Mouse (Mus musculus): ENCODE results near the gene Krtcap2. TPM values are rescaled to one million over a fixed set of nuclear protein-coding genes. Genes with fewer than 3 reads are reported as not detected.

Krtcap2 gene
- polyA plus RNA-seq, 2 experiments from 2014 or later = 258 to 319 TPM

GRCm38 (mm10) chr3:89284261-89284660, 38.5 kb downstream of the Krtcap2 start:
- ATAC-seq = no peak

DNA sequence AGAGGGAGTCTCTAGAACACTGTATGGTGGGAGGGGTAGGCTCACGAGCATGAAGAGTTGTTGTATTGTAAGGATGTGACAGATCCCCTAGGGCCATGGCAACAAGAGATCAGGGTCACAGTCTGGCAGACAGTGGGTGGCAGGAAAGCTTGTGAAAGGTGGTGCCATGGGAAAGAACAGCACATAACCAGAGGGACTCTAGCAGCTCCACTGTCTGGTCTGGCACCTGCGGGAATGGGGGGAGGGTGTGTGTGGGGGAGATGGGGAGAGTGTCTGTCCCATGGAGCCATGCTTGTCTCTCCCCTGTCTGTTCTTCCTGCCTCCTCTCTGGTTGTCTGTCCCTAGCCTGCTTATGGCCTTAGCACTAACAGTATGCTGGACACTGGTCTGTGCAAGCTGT, 39.8 kb downstream of the Krtcap2 start:
- ATAC-seq = no peak

DNA sequence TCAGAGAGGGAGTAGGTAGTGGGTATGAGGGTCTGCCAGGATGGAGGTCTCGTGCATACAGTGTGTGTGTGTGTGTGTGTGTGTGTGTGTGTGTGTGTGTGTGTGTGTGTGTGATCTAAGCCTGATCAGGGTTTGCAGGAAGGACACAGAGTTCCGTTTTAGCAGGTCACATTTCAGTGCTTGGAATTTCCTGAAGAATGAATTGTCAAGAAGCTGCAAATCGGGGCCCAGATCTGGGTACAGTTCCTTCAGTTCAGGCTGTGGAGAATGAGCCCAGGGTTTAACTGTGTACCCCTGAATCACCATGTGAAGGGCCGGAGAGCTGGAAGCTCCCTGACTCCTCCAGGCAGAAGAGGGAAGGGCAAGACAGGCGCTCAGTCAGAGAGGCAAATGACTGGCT, 41.5 kb downstream of the Krtcap2 start:
- ATAC-seq = no peak

- ATAC-seq = no peak
These were observed 42.8 kb downstream of the Krtcap2 start for GRCm38 (mm10) chr3:89288503-89288928.

DNA sequence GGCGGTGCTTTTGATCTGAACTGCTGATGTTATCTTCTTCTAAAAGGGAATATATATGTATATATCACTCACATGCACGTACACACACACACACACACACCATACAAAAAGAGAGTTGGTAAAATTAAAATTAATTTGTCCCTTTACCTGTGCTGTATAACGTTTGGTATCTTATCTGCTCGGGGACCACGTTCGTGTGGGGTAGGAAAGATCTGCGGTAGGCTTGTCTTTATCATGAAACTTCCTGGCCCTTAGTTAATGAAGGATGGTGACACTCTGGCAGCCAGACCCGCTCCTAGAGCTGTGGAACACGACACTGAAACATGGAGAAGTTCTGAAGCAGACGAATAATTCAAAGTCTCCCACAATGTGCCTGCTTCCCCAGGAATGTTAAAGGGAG, 46.1 kb downstream of the Krtcap2 start:
- no peak for ATAC-seq

- no peak for ATAC-seq
These were observed 46.5 kb downstream of the Krtcap2 start for GRCm38 (mm10) chr3:89292303-89292702.

DNA sequence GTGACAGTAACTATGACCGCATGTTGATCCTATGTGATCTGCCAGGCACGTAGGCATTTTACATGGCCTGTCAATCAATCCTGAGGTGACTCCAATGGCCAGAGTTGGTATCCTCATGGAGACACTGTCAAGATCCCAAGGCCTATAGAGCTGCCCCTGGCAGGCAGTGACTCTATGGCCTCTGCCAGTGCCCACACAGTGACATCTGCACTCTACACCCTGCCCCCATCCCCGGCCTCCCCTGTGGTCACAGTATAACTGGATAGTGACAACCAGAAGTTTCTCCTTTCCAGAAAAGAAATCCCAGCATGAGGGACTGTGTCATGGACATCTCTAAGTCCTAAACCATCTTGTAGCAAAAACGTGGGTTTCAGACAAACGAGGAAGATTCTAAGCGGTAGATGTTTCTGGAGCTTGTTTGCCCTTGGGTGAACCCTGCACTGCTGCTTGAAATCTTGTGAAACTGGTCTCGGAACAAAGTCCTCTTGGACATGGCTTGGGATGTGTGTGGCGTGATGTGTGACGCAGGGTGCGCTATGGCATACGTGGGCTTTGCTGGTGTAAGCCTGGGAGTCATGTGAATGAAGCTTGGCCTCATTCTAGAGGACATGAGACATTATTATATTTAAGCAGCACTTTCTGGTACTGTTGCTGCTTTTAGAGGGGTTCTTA, 47.6 kb downstream of the Krtcap2 start:
- ATAC-seq = no peak

DNA sequence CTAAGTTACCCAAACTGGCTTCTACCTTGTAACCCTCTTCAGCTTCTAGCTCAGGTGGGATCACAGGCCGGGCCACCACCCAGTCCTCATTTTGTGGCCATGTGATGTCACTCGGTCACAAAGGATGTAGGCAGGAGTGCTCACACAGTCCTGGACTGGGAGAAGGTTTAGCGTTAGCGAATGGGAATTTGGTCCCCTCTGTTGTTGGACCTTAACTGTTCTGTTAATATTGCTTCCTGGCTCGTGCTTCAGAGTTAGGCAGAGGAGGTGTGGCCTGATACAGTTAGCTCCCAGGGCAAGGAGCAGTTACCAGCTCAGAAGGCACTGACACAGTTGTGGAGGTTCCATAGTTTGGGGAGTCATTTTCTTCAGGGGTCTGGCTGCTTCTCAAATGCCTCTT, 48.4 kb downstream of the Krtcap2 start:
- no peak for ATAC-seq

DNA sequence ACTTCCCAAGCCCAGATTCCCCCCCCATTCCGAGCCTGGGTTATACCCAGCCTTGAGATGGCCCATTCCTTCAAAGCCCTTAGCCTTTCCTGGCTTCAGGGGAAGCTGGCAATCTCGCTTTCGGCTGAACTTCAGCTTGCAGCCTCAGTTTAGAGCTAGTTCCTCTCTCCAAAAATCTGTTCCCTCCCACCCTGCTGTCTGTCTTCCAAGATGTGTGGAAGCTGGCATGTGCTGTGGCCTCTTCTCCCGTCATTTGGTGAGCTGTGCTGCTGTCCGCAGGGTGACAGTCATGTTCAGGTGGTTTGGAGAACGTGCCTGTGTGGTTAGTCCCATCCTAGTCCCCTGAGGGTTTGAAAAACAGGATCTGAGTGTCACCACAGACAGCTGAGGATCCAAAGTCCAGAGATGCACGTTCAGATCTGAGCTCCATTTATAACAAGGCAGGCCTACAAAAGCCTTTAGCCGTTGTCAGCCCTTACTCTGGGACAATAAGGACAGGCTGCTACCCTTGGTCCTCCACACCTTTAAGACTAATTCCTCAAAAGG, 50.0 kb downstream of the Krtcap2 start:
- ATAC-seq = no peak

- ATAC-seq = no peak
These were observed 51.1 kb downstream of the Krtcap2 start for GRCm38 (mm10) chr3:89296761-89297396.

- no peak for ATAC-seq
These were observed 53.1 kb downstream of the Krtcap2 start for GRCm38 (mm10) chr3:89298908-89299307.

GRCm38 (mm10) chr3:89299499-89299898, 53.7 kb downstream of the Krtcap2 start:
- ATAC-seq = peak; percentile 67

Other genes starting within 250 kb of the Krtcap2 start
- gene Rusc1, start 152.7 kb upstream of the Krtcap2 start, polyA plus RNA-seq (2017; shearing (Covaris generic)) = 100 to 1,000 TPM in 1 of 2 experiments, 10 to 100 TPM in 1; 62.1 to 106 TPM
- not detected for gene Gm43738, start 144.9 kb upstream of the Krtcap2 start, polyA plus RNA-seq (2017; shearing (Covaris generic))
- 10 to 100 TPM; 63.1 to 97.7 TPM for gene Fdps, start 144.0 kb upstream of the Krtcap2 start, polyA plus RNA-seq (2017; shearing (Covaris generic))
- not detected for gene Pklr, start 109.8 kb upstream of the Krtcap2 start, polyA plus RNA-seq (2017; shearing (Covaris generic))
- 1 to 10 TPM; 1.3 to 2.4 TPM for gene Hcn3, start 85.8 kb upstream of the Krtcap2 start, polyA plus RNA-seq (2017; shearing (Covaris generic))
- 10 to 100 TPM; 15.7 to 23.0 TPM for gene Clk2, start 81.2 kb upstream of the Krtcap2 start, polyA plus RNA-seq (2017; shearing (Covaris generic))
- gene Scamp3, start 68.5 kb upstream of the Krtcap2 start, polyA plus RNA-seq (2017; shearing (Covaris generic)) = 100 to 1,000 TPM; 177 to 239 TPM
- 100 to 1,000 TPM; 209 to 296 TPM for gene Fam189b, start 62.8 kb upstream of the Krtcap2 start, polyA plus RNA-seq (2017; shearing (Covaris generic))
- gene Gba, start 43.0 kb upstream of the Krtcap2 start, polyA plus RNA-seq (2017; shearing (Covaris generic)) = 100 to 1,000 TPM in 1 of 2 experiments, 10 to 100 TPM in 1; 81.2 to 128 TPM
- 1 to 10 TPM; 3.4 to 3.6 TPM for gene Thbs3, start 30.8 kb upstream of the Krtcap2 start, polyA plus RNA-seq (2017; shearing (Covaris generic))
- gene Mtx1, start 18.9 kb upstream of the Krtcap2 start, polyA plus RNA-seq (2017; shearing (Covaris generic)) = 100 to 1,000 TPM in 1 of 2 experiments, 10 to 100 TPM in 1; 78.8 to 144 TPM
- 1 to 10 TPM; 1.1 to 2.0 TPM for gene Muc1, start 16.9 kb upstream of the Krtcap2 start, polyA plus RNA-seq (2017; shearing (Covaris generic))
- 1 to 10 TPM; 4.0 to 7.0 TPM for gene Trim46, start 343 bp downstream of the Krtcap2 start, polyA plus RNA-seq (2017; shearing (Covaris generic))
- gene Dpm3, start 13.4 kb downstream of the Krtcap2 start, polyA plus RNA-seq (2017; shearing (Covaris generic)) = 100 to 1,000 TPM; 116 to 155 TPM
- 100 to 1,000 TPM; 248 to 324 TPM for gene Slc50a1, start 24.6 kb downstream of the Krtcap2 start, polyA plus RNA-seq (2017; shearing (Covaris generic))
- not detected for gene Efna1, start 35.2 kb downstream of the Krtcap2 start, polyA plus RNA-seq (2017; shearing (Covaris generic))
- not detected for gene Efna3, start 77.0 kb downstream of the Krtcap2 start, polyA plus RNA-seq (2017; shearing (Covaris generic))
- gene Efna4, start 92.1 kb downstream of the Krtcap2 start, polyA plus RNA-seq (2017; shearing (Covaris generic)) = not detected
- gene Adam15, start 104.0 kb downstream of the Krtcap2 start, polyA plus RNA-seq (2017; shearing (Covaris generic)) = 10 to 100 TPM in 1 of 2 experiments, 1 to 10 TPM in 1; 8.5 to 13.3 TPM
- gene Dcst2, start 116.0 kb downstream of the Krtcap2 start, polyA plus RNA-seq (2017; shearing (Covaris generic)) = under 1 TPM in 1 of 2 experiments, not detected in 1; 0.42 TPM
- gene Dcst1, start 119.3 kb downstream of the Krtcap2 start, polyA plus RNA-seq (2017; shearing (Covaris generic)) = 1 to 10 TPM in 1 of 2 experiments, under 1 TPM in 1; 0.59 to 1.1 TPM
- 10 to 100 TPM; 11.7 to 13.2 TPM for gene Zbtb7b, start 148.8 kb downstream of the Krtcap2 start, polyA plus RNA-seq (2017; shearing (Covaris generic))
- 1 to 10 TPM in 1 of 2 experiments, not detected in 1; 5.3 TPM for gene Lenep, start 156.8 kb downstream of the Krtcap2 start, polyA plus RNA-seq (2017; shearing (Covaris generic))
- 10 to 100 TPM; 52.2 to 71.7 TPM for gene Flad1, start 165.9 kb downstream of the Krtcap2 start, polyA plus RNA-seq (2017; shearing (Covaris generic))
- 10 to 100 TPM; 21.6 to 40.2 TPM for gene Cks1b, start 172.4 kb downstream of the Krtcap2 start, polyA plus RNA-seq (2017; shearing (Covaris generic))
- gene Shc1, start 172.5 kb downstream of the Krtcap2 start, polyA plus RNA-seq (2017; shearing (Covaris generic)) = 10 to 100 TPM; 33.2 to 35.2 TPM
- gene Pygo2, start 184.2 kb downstream of the Krtcap2 start, polyA plus RNA-seq (2017; shearing (Covaris generic)) = 1 to 10 TPM; 6.0 to 7.9 TPM
- gene Pbxip1, start 190.7 kb downstream of the Krtcap2 start, polyA plus RNA-seq (2017; shearing (Covaris generic)) = 10 to 100 TPM; 41.4 to 52.4 TPM
- gene Pmvk, start 208.6 kb downstream of the Krtcap2 start, polyA plus RNA-seq (2017; shearing (Covaris generic)) = 10 to 100 TPM; 29.8 to 46.0 TPM